Mouse (Mus musculus): ENCODE results near the gene Rhbdf2.
"Not testable (repeated sequence)": the region's sequence is repeated elsewhere in the genome, so short reads cannot be mapped to it uniquely, and the experiment has no call there.

Rhbdf2 gene

DNA sequence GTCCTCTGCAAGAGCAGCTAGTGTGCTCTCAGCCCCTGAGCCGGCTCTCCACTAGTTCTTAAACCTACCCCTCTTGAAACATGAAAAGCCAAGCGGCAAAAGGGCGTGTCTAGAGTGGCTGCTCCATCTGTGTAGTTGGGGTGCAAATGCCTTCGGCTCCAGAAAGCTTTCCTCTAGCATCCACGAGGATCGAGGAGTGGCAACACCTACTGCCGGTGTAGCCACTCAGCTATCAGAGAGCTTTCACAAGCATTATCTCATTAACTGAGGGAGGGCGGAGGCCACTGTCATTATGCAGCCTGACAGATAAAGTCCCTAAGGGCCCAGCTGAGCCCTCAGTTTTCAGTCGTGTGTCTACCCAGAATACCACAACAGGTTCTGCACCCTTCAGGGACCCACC lies 6.7 kb downstream of the Rhbdf2 start:
- DNase-seq (ENCODE audit: extremely low read depth, low read depth, low spot score) = no peak

DNA sequence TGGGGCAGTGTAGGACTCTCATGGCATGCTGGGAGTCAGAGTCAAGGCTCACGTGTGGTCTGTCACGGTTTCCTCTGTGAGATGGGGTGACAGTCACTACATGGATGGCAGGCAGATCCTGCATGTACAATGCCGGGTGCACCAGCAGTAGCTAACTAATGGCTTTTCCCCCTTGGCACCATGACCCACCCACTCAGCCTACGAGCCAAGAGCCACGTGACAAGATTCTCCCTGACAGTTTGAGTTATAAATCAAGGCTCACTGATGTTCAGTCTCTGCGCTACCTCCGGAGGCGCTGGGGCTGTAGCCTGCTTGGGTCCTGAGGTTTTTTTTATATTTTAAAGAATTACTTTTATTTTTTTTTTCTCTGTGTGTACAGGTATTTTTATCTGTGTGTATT lies 7.3 kb downstream of the Rhbdf2 start:
- DNase-seq (ENCODE audit: extremely low read depth, low read depth, low spot score) = no peak

DNA sequence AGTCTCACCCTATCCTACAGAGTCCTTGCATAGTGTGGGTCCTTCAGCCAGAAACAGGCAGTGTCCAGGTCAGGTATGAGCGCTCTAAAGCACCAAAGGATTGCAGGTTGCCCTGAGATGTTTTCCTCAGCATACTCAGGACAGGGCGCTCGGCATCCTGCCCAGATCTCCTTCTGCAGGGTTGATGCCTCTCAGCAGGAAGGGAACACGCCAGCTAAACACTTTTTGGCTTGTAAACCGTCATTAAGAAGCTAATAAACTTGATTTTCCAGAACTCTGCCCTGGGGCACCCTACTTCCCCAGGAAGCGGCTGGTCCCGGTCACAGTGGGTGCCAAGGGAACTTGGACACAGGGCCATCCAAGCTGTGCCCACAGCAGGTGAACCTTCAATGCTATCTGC lies 7.7 kb downstream of the Rhbdf2 start:
- no peak for DNase-seq (ENCODE audit: extremely low read depth, low read depth, low spot score)

DNA sequence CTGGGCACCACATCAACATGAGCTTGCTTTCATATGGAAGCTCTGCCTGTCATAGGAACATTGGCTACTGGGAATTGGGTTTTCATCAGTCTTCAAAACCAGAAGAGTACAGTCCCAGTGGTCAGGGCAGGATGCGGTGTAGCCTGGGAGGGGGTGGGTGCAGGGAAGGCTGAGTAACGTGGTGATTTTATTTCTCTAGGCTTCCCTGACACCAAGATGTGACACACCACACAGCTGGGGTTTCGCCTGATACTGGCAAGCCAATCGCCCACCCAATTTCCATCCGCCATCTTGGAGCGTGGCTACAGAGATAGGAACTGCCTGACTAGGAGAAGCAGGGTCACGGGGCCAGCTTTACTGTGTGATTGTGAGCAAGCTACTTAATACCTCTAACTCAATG lies 8.2 kb downstream of the Rhbdf2 start:
- no peak for DNase-seq (ENCODE audit: extremely low read depth, low read depth, low spot score)

DNA sequence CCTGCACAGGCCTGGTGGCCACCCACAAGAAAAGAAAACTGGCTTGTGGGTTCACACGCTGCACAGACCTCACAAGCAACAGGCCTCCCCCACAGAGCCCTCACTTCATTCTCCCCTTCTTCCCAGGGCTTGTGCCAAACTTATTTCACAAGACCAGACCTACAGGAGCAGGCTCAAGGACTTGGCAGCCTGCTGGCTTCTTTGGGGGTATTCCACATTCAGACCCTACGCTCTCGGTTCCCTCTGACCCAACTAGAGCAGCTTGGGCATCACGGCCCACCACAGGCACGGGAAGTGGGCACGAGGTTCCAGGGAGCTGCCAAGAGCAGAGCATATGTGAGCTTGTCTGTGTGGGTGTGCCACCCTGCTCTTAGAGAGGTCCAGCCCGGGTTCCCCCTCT lies 9.2 kb downstream of the Rhbdf2 start:
- no peak for DNase-seq (ENCODE audit: extremely low read depth, low read depth, low spot score)

DNA sequence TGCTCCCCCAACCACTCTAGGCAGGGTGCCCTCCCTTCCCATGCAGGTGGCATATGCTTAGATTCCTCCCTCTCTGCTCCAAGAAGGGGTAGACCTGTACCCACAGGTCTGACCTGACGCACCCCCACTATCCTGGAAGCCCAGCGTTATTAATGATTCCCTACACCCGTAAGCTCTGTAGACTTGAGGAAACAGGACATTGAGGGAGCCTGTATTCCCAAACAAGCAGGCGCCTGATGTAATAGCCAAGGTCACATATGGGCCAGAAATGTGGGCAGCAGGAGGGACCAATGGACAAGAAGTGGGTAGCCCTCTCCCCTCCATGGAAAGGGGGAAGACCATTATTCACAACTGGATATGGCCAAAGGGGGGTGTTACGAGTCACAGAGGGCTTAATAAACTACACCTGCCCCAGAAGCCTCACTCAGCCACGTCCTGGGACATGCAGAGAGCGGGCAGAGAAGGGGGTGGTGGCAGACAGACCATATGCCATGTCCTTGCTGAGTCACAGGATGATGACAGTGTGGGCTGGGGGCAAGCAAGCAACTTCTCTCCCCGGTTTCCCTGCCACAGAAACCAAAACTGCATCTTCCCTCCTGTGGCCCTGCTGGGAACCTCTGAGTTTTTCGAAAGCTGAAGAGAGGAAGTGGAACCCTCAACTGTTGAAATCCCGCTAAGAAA lies 10.2 kb downstream of the Rhbdf2 start:
- DNase-seq (ENCODE audit: extremely low read depth, low read depth, low spot score) = no peak

DNA sequence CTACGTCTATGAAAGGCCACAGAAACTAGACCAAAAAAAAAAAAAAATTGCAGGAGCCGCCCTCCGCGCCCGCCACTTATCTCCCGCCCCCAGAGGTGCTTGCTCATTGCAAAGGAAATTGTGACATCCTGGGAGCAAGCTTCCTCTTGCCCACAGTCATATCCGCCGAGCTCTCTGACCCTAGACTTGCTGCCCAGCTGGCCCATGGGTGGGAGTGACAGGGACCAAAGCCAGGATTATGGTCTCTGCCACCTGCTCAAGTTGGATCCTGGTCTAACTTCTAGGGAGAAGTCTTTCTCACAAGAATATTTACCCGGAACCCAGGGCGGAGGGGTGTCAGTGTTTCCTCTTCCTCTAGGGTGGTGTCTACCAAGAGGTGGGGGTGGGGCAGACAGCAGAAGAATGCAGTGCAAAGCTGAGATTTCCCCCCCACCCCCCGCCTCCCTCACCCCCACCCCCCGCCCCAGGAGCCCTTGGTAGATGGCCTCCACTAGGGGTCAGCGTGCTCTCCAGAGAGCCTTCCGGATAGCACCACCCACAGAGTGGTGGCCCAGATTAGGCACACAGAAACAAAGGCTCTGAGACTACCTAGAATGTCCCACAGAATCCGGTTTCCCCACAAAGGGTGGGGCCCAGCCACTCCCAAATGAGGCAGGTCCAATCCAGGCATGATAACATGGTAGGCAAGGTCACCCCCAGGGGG lies 10.9 kb downstream of the Rhbdf2 start:
- no peak for DNase-seq (ENCODE audit: extremely low read depth, low read depth, low spot score)

DNA sequence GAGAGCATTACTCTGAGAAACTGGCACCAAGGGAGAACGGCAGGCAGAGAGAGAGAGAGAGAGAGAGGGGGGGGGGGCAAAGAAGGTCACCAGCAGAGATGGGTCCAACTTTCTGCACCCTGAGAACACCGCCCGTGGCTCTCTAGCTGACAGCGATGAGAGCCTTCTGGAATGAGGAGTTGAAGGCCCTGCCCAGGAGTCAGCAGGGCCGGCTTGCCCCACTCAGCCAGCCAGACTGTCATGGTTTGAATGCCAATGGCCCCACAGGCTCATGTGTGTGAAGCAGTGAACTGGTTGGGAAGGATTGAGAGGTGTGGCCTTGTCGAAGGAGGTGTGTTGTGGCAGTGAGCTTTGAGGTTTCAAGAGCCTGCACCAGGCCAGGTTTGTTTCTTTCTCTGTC lies 13.6 kb downstream of the Rhbdf2 start:
- no peak for DNase-seq (ENCODE audit: extremely low read depth, low read depth, low spot score)

DNA sequence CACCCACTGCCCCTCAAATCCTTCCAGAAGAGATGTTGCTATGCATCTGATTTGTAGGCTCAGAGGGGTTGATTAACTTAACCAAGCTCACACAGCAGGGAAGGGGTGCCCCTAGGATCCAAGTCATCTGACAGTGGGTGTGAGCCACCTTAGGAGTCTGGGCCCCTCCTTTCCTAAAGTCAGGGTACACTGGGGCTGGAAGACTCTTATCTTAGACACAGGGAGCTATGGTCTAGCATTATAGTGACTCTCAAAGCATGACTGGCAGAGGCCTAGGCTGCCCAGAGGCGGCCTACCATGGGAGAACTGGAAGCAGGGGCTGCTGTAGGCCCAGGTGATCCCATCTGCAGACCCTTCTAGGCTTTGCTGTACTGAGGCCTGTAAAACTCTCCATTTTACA lies 14.3 kb downstream of the Rhbdf2 start:
- no peak for DNase-seq (ENCODE audit: extremely low read depth, low read depth, low spot score)

DNA sequence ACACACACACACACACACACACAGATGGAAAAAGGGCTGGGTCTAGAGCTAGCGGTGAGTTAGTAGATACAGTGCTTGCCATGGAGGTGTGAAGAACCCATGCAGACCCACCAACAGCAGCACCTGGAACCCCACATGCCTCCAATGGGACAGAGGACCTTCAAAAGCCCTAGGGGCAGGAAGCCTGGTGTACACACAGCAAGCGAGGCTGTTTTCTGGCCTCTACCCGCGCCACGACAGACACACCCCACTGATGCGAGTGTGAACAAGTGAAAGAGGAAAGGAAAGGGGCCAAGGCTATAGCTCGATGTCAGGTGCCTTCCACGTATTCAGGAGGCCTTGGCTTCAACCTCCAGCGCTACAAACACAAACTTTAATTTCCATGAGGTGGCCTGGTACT lies 14.9 kb downstream of the Rhbdf2 start:
- no peak for DNase-seq (ENCODE audit: extremely low read depth, low read depth, low spot score)

DNA sequence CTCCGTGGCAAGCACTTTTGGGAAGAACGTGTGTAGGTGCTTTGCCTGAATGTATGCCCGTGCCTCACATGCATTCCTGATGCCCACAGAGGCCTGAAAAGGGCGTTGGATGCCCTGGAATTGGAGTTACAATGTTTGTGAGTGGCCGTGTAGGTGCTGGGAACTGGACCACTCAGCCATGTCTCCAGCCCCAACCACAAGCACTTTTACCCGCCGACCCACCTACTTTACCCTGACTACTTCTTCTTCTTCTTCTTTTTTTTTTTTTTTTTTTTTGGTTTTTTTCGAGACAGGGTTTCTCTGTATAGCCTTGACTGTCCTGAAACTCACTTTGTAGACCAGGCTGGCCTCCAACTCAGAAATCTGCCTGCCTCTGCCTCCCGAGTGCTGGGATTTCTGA lies 15.7 kb downstream of the Rhbdf2 start:
- DNase-seq (ENCODE audit: extremely low read depth, low read depth, low spot score) = not testable (repeated sequence)

DNA sequence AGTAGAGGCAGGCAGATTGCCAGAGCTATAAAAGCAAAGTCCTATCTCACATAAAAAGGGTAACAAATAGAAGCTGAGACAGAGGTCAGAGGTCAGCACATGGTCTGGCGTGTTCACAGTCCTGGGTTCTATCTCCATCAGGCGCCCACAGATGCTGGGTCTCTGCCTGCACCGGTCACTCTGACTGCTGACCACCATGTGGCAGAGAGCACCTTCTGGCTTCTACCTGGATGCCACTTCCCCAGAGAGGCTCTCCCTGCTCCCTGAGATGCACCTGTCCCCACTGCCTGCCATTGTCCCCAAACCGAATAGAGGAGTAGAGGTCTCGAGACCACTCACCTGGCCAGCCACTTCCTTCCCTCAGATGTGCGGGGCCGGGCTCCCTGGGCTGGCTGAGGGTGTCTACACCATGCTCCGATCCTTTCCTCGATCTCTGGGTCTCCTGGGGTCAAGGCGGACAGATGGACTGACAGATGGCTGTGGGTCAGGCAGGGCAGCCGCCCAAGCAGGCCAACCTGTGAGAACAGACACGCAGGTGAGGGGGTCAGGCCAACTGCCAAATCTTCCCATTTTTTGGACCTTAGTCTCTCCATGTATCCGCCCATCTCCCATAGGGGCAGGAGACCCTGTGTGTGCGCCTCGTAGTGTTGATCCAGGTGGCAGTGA lies 16.7 kb downstream of the Rhbdf2 start:
- DNase-seq (ENCODE audit: extremely low read depth, low read depth, low spot score) = no peak

DNA sequence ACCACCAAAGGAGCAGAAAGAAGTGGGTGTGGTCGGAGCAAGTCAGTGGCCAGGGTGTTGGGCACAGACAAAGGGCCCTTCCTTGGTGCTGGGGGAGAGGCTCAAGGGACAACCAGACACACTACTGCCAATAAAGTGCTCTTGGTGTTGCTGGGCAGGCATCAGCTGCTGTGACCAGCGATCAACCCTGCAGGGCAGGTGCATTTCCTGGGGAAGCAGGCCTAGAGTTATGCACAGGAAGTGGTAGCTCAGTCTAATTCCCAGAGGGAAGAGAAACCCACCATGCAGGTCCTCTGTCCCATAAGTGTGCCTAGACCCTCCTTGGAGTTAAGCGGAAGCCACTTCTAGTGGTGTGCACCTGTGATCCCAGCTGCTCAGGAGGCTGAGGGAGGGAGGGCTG lies 19.1 kb downstream of the Rhbdf2 start:
- no peak for DNase-seq (ENCODE audit: extremely low read depth, low read depth, low spot score)

DNA sequence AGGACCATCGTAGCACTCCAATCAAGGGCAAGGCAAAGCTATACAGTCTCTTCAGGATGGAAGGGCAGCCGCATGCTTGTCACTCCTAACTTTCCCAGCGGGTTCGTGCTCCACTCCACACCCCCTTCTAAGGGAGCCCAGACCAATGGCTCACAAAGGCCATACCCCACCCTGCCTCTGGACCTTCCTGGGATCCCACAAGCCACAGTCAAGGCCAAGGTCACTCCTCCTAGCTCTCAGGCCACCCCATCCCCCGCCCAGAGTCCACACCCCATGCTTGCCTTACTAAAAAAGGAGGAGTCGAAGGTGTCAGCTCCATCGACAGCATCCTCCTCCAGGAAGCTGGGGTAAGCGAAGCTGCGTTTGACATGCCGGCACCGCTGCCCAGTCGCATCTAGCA lies 22.7 kb downstream of the Rhbdf2 start:
- DNase-seq (ENCODE audit: extremely low read depth, low read depth, low spot score) = no peak

DNA sequence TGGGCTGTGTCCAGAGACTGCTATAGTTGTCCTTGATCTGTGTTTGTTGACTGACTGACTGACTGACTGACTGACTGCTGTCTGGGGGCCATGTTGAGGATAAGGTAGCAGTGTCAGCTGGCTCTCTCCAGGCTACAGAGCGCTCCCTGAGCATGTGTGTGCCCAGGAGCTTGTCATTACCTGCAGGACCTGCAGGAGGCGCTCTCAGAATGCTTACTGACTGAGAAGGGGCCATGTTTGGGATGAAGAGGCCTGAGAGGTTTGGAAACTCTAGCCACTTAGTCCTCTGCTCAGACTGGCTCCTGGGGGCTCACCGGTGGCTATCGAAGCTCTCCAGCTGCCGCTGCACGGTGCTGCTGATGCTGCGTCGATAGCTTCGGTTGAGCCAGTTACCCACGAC lies 23.5 kb downstream of the Rhbdf2 start:
- no peak for DNase-seq (ENCODE audit: extremely low read depth, low read depth, low spot score)

DNA sequence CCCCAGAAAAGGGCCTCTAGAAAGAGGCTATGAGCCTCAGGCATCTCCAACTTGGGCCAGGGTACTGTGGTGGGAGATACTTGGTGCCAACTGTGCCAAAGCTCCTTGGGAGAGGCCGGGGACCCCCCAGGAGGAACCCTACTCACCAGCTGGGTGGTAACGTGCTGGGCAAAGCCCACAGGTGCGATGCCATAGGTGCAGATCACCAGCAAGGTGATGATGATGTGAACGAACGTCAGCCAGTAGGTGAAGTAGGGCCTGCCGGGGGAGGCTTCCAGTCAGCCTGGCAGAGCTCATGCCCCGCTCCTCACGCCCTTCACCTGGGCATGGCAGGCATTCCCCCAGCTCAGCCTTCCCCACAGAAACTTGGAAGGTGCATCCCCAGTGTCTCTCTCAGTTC lies 24.8 kb downstream of the Rhbdf2 start:
- DNase-seq (ENCODE audit: extremely low read depth, low read depth, low spot score) = no peak

DNA sequence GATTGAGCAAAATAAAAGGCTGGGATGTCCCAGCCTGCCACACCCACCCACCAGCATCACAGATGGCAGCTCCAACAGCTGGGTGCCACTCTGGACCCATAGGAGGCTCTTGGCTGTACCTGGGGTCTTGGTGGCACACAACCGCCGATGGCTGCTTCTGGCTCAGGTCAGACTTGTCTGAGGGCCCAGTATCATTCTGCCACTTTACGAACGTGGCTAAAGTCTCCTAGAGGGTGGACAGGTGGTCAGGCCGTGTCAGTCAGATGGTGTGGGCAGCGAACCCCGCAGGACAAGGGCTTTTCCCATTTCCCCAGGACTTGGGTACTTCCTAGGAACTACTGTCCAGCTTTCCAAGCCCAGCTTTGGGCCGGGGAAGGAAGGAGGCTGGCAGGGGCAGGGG lies 25.7 kb downstream of the Rhbdf2 start:
- no peak for DNase-seq (ENCODE audit: extremely low read depth, low read depth, low spot score)

DNA sequence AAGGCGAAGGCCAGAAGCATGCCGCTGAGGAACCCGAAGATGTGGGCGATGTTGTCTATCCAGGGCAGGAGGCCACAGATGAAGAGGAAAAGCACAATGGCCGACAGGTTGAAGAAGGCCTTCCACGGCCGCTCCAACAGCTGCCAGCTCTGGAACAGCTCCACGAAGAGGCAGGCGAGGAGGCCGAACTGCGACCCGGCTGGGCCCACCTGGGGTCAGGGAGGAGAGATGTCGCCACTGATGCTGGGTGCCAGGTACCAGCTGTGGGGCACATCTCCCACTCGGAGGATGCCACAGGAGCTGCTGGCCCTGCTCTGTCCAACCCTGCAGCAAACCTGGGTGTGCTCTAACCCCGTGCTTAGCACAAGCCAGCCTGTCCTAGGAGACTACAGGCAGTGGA lies 27.6 kb downstream of the Rhbdf2 start:
- no peak for DNase-seq (ENCODE audit: extremely low read depth, low read depth, low spot score)

DNA sequence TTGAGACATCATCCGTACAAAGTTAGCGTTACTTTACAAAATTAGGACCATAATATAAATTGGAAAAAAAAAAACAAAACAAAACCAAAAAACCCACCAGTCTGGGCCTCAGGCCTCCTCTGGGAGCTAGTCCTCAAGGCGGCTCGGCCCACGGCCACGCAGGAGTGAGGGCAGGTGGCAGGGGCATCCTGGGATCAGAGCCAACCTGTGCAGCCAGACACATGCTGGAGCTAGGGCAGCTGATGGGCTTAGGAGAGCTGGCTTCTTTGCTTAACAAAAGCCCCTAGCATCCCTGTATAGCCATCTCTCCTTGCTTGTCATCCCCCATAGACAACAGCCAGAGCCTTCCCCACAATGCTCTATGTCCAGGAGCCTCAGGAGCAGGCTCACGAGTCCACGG lies 28.6 kb downstream of the Rhbdf2 start:
- DNase-seq (ENCODE audit: extremely low read depth, low read depth, low spot score) = no peak

DNA sequence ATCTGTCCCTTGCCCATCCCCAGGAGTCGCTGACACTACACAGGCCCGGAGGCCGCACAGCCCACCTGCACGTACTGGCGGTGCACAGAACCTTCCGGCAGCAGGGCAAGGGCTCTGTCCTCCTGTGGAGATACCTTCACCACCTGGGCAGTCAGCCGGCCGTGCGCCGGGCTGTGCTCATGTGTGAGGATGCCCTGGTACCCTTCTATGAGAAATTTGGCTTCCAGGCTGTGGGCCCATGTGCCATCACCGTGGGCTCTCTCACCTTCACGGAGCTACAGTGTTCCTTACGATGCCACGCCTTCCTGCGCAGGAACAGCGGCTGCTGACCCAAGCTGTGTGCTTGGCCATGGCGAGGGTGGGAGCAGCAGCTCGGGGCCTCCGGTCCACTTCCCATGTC lies 30.1 kb downstream of the Rhbdf2 start:
- DNase-seq (ENCODE audit: extremely low read depth, low read depth, low spot score) = no peak

DNA sequence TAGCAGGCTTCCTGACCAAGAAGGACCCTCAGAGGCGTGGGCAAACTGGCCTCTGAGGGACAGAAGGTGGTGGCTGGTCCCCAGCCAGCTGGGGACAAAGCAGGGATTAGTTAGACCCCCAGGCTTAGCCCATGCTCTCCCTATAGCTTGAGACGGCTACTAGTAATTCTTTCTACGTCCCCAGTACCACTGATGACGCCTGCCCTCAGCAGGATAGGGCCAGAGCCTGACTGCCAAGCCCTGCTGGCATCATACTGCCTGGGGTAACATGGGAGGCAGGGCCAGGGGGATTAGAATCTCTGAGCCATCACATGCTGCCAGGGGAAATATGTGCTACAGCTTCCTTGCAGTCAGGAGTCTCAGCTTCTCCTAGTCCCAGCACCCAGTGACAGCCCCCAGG lies 33.5 kb downstream of the Rhbdf2 start:
- no peak for DNase-seq (ENCODE audit: extremely low read depth, low read depth, low spot score)

DNA sequence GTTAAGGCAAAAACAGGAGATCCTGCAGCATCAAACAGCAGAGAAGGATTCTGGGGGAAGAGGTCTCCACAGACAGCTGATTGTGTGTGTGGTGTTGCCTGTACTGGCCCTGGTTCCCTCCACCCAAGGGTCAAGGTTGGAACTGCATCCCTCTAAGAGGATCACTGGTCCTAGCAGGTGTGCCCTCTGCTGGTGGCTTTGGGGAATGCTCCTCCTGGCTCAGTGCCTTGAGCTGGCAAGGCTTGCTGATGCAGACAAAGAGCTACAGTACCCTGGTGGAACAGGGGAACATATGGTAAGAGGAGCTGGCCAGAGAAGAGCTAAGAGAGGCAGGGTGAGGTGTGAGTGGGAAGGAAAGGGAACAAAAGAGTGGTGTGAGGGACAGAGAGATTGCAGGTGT lies 34.4 kb downstream of the Rhbdf2 start:
- no peak for DNase-seq (ENCODE audit: extremely low read depth, low read depth, low spot score)

DNA sequence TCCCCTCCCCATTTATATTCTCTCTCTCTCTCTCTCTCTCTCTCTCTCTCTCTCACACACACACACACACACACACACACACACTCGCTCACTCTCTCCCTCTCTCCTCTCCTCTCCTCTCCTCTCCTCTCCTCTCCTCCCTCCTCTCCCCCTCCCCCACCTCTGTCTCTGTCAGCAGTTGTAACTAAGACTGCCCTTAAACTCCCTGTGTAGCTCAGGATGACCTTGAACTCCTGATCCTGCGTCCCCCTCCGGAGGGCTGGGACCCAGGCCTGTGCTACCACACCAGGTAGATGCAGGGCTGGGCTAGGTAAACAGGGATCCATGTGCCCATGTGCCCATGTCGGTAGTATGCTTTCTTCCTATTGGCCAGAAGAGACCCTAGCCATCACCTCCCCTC lies 35.2 kb downstream of the Rhbdf2 start:
- no peak for DNase-seq (ENCODE audit: extremely low read depth, low read depth, low spot score)

All from fat pad, adult 2 months (tissue).